Mouse (Mus musculus): ENCODE results near the gene Megf8.
"Not testable (repeated sequence)": the region's sequence is repeated elsewhere in the genome, so short reads cannot be mapped to it uniquely, and the experiment has no call there.

Gene Megf8

GRCm38 (mm10) chr7:25296945-25297453 lies 20.0 kb upstream of the Megf8 start:
- DNase-seq (ENCODE audit: extremely low read depth, low read depth, low spot score): no peak

GRCm38 (mm10) chr7:25297454-25298325 lies 19.3 kb upstream of the Megf8 start, which contains the start of gene Pafah1b3:
Pafah1b3 (minus strand) TSS chr7:25297986.
- peak; percentile 92 for DNase-seq (ENCODE audit: extremely low read depth, low read depth, low spot score)

GRCm38 (mm10) chr7:25301063-25301462 lies 15.9 kb upstream of the Megf8 start, which contains the start of gene Prr19:
Prr19 (plus strand) TSS chr7:25301411.
- DNase-seq (ENCODE audit: extremely low read depth, low read depth, low spot score): no peak

- no peak for DNase-seq (ENCODE audit: extremely low read depth, low read depth, low spot score)
These were observed 13.8 kb upstream of the Megf8 start for GRCm38 (mm10) chr7:25303003-25303684.

- DNase-seq (ENCODE audit: extremely low read depth, low read depth, low spot score): no peak
These were observed 13.3 kb upstream of the Megf8 start for GRCm38 (mm10) chr7:25303685-25304006.

- no peak for DNase-seq (ENCODE audit: extremely low read depth, low read depth, low spot score)
These were observed 11.5 kb upstream of the Megf8 start for GRCm38 (mm10) chr7:25305481-25305880.

- DNase-seq (ENCODE audit: extremely low read depth, low read depth, low spot score): no peak
These were observed 10.9 kb upstream of the Megf8 start, which contains the start of gene Tmem145 for GRCm38 (mm10) chr7:25305956-25306613. Tmem145 (plus strand) TSS chr7:25306106.

- no peak for DNase-seq (ENCODE audit: extremely low read depth, low read depth, low spot score)
These were observed 10.4 kb upstream of the Megf8 start for GRCm38 (mm10) chr7:25306614-25306996.

GRCm38 (mm10) chr7:25308702-25309318 lies 8.2 kb upstream of the Megf8 start:
- DNase-seq (ENCODE audit: extremely low read depth, low read depth, low spot score): no peak

GRCm38 (mm10) chr7:25309425-25309824 lies 7.5 kb upstream of the Megf8 start:
- no peak for DNase-seq (ENCODE audit: extremely low read depth, low read depth, low spot score)

- DNase-seq (ENCODE audit: extremely low read depth, low read depth, low spot score): no peak
These were observed 5.8 kb upstream of the Megf8 start for GRCm38 (mm10) chr7:25311193-25311592.

- DNase-seq (ENCODE audit: extremely low read depth, low read depth, low spot score): no peak
These were observed 3.6 kb upstream of the Megf8 start for GRCm38 (mm10) chr7:25313325-25313724.

- no peak for DNase-seq (ENCODE audit: extremely low read depth, low read depth, low spot score)
These were observed 2.2 kb upstream of the Megf8 start for GRCm38 (mm10) chr7:25314606-25315305.

- no peak for DNase-seq (ENCODE audit: extremely low read depth, low read depth, low spot score)
These were observed 1.5 kb upstream of the Megf8 start for GRCm38 (mm10) chr7:25315306-25316041.

- DNase-seq (ENCODE audit: extremely low read depth, low read depth, low spot score): no peak
These were observed 559 bp downstream of the Megf8 start for GRCm38 (mm10) chr7:25317446-25317999.

- DNase-seq (ENCODE audit: extremely low read depth, low read depth, low spot score): no peak
These were observed 5.1 kb downstream of the Megf8 start for GRCm38 (mm10) chr7:25322058-25322484.

- DNase-seq (ENCODE audit: extremely low read depth, low read depth, low spot score): peak; percentile 66
These were observed 6.3 kb downstream of the Megf8 start for GRCm38 (mm10) chr7:25323219-25323618.

- DNase-seq (ENCODE audit: extremely low read depth, low read depth, low spot score): not testable (repeated sequence)
These were observed 8.5 kb downstream of the Megf8 start for GRCm38 (mm10) chr7:25325431-25325830.

GRCm38 (mm10) chr7:25326233-25326632 lies 9.3 kb downstream of the Megf8 start:
- no peak for DNase-seq (ENCODE audit: extremely low read depth, low read depth, low spot score)

Measured in fat pad, adult 2 months (tissue).